Mouse (Mus musculus) heart, adult 2 months (tissue): ENCODE measurements around the gene Lrrc8c.

Experiments used
- EP300 ChIP-seq: fragments of 200-500 bp; IDR thresholded peaks from 2 replicates; pipeline ENCODE4 v1.6.1; 2011; ENCODE audit warnings: low read depth, low read length, control low read depth; ENCODE audit not compliant: insufficient read depth
- POLR2A ChIP-seq: fragments of 200-500 bp; IDR thresholded peaks from 2 replicates; pipeline ENCODE4 v1.6.1; 2011; ENCODE audit warnings: mild to moderate bottlenecking, low read depth, low read length, control low read depth; ENCODE audit not compliant: insufficient read depth

DNA sequence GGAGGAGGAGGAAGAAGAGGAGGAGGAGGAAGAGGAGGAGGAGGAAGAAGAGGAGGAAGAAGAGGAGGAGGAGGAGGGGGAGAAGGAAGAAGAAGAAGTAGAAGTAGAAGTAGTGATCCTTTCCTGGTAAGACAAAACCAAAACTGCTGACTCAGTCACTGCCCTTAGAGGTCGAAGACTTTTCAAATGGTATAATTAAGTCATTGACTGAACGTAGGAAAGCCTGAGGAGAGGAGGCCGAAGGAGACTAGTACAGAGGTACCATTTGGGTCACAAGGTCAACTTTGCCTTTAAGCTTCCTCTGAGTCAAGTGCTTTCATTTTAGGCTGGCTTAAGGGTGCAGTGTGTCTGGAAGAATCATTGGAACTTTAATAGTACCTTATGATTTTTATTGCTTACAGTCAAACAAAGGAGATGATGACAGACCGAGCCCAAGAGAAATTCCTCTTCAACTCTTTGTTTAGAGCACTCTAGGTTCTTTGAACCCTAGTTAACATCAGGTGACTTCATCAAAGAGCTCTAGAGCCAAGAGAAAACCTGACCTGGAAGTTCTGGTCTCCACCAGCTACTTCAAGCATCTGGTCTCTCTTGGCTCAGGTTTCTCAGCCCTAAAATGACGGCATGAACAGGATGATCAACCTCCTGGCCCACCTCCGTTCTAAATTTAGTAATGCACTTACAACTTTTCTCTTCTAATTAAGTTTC lies 49.0 kb downstream of the Lrrc8c start:
- no peak for TF ChIP-seq POLR2A
- TF ChIP-seq EP300: no peak
